Mouse (Mus musculus): ENCODE data around the gene Zfp579.

GRCm38 (mm10) chr7:4964988-4965387, 31.0 kb downstream of the Zfp579 start:
- TF ChIP-seq CTCF (IDR thresholded peaks at IDR 0.05; ENCODE audit: borderline replicate concordance, insufficient read depth, low read length): no peak
- TF ChIP-seq POLR2A (IDR thresholded peaks at IDR 0.05; ENCODE audit: low read depth, low read length): no peak
